Mouse (Mus musculus): ENCODE results near the gene Pstk.
"Not testable (repeated sequence)": the region's sequence is repeated elsewhere in the genome, so short reads cannot be mapped to it uniquely, and the experiment has no call there.

Gene Pstk

GRCm38 (mm10) chr7:131411941-131412270 is 41.0 kb downstream of the Pstk start:
- DNase-seq (ENCODE audit: low read depth, low spot score) = no peak

- DNase-seq (ENCODE audit: low read depth, low spot score) = not testable (repeated sequence)
Observed at GRCm38 (mm10) chr7:131416742-131417141, 45.8 kb downstream of the Pstk start.

DNA sequence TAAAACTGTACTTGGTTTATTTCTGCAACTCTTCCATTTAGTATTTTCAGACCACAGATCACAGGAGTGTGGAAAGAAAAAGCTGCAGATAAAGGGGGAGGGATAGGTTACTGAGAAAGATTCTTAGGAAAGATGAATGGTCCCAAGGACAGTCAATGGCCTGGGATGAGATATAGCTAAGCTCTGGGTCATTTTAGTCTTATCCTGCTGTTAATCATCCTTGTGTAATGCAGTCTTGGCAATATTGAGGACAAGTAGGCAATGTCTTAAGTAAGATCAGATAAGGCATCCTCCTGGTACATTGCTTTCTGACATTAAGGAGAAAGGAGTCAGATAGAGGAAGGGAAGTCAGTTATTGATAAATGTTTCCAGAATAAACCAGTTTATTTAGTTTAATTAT is 46.7 kb downstream of the Pstk start:
- DNase-seq (ENCODE audit: low read depth, low spot score) = no peak

- DNase-seq (ENCODE audit: low read depth, low spot score) = no peak
Observed at GRCm38 (mm10) chr7:131424912-131425311, 54.0 kb downstream of the Pstk start.

DNA sequence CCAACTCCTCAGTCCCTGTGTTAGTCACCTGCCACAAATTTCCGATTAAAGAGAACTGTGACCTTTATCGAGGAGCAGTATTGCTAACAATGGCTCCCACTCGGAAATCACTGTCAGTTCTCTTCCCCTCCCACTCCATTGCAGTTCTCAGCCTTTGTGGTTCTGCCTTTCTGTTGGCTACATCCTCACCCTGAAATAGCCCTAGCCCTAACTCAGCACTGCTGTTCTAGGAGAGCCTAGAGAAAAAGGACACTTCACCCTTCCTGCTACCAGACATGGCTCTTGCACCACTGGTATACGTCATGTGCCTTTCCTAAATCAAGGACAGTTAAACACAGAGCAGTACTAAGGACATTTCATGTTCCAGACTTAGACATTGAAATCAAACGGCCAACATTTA is 56.4 kb downstream of the Pstk start:
- DNase-seq (ENCODE audit: low read depth, low spot score) = no peak

GRCm38 (mm10) chr7:131432244-131432643 is 61.3 kb downstream of the Pstk start:
- DNase-seq (ENCODE audit: low read depth, low spot score) = peak; percentile 9

- no peak for DNase-seq (ENCODE audit: low read depth, low spot score)
Observed at GRCm38 (mm10) chr7:131434276-131434675, 63.3 kb downstream of the Pstk start.

GRCm38 (mm10) chr7:131437051-131437450 is 66.1 kb downstream of the Pstk start:
- DNase-seq (ENCODE audit: low read depth, low spot score) = no peak
